Mouse (Mus musculus) embryonic facial prominence, embryonic 11.5 days (tissue): Measurements from ENCODE around the gene Macf1. TPM values are rescaled to one million over a fixed set of nuclear protein-coding genes. Genes with fewer than 3 reads are reported as not detected.
"Not testable (repeated sequence)": the region's sequence is repeated elsewhere in the genome, so short reads cannot be mapped to it uniquely, and the experiment has no call there.

Experiments used
- ATAC-seq: fragments of 200-750 bp; cut with Nextera tagmentation; replicated peaks from 2 replicates; pipeline ENCODE4 v1.8.0; 2017; ENCODE audit warnings: low read depth; ENCODE audit not compliant: insufficient number of reproducible peaks, low FRiP score, low TSS enrichment
- DNase-seq: peaks from one replicate; pipeline ENCODE4 v3.0.0-alpha.2; 2015; ENCODE audit warnings: low spot score
- H3K27ac ChIP-seq: fragments of 300-500 bp; sonication (generic); replicated peaks from 2 replicates; pipeline ENCODE4 v1.5.1; 2014; ENCODE audit warnings: mild to moderate bottlenecking, low read depth, low read length, control low read depth
- H3K27me3 ChIP-seq: fragments of 300-500 bp; sonication (generic); 2 replicates; pipeline ENCODE4 v1.6.1; 2014; ENCODE audit warnings: mild to moderate bottlenecking, low read length, moderate library complexity, mixed read lengths; ENCODE audit not compliant: control insufficient read depth, insufficient read depth
- H3K36me3 ChIP-seq: fragments of 300-500 bp; sonication (generic); replicated peaks from 2 replicates; pipeline ENCODE4 v1.6.1; 2014; ENCODE audit warnings: low read depth, mild to moderate bottlenecking, low read length, moderate library complexity, mixed read lengths; ENCODE audit not compliant: control insufficient read depth, insufficient read depth
- H3K4me1 ChIP-seq: fragments of 300-500 bp; sonication (generic); 2 replicates; pipeline ENCODE4 v1.6.1; 2014; ENCODE audit warnings: low read length, mixed read lengths; ENCODE audit not compliant: control insufficient read depth, insufficient read depth
- H3K4me2 ChIP-seq: fragments of 300-500 bp; sonication (generic); 2 replicates; pipeline ENCODE4 v1.6.1; 2014; ENCODE audit warnings: low read depth, mild to moderate bottlenecking, control low read depth, low read length, moderate library complexity
- H3K4me3 ChIP-seq: fragments of 300-500 bp; sonication (generic); 2 replicates; pipeline ENCODE4 v1.5.1; 2014; ENCODE audit warnings: low read depth, low read length, control low read depth
- H3K9ac ChIP-seq: fragments of 300-500 bp; sonication (generic); replicated peaks from 2 replicates; pipeline ENCODE4 v1.6.1; 2014; ENCODE audit warnings: mild to moderate bottlenecking, control low read depth, low read length
- H3K9me3 ChIP-seq: fragments of 300-500 bp; sonication (generic); replicated peaks from 2 replicates; pipeline ENCODE4 v1.6.1; 2016; ENCODE audit warnings: mild to moderate bottlenecking, low read length, inconsistent platforms, mixed read lengths; ENCODE audit not compliant: control insufficient read depth
- WGBS: fragments of 180-500 bp; shearing (Covaris S2); extraction: QIAGEN DNeasy Blood & Tissue Kit; methylation state at CpG from one replicate; pipeline ENCODE4 v1.1.7; 2014; 5-methylcytosine and 5-hydroxymethylcytosine counted together
- polyA plus RNA-seq: library from polyadenylated mRNA; unstranded; fragments of >200 nt; fragmentation: Nextera tagmentation; extraction: Ambion mirVana; gene quantifications from 2 replicates; pipeline ENCODE4 v1.2.1, GENCODE M21; 2014

Gene Macf1
- polyA plus RNA-seq, 1 experiment from 2014 or later = 70.2 TPM

DNA sequence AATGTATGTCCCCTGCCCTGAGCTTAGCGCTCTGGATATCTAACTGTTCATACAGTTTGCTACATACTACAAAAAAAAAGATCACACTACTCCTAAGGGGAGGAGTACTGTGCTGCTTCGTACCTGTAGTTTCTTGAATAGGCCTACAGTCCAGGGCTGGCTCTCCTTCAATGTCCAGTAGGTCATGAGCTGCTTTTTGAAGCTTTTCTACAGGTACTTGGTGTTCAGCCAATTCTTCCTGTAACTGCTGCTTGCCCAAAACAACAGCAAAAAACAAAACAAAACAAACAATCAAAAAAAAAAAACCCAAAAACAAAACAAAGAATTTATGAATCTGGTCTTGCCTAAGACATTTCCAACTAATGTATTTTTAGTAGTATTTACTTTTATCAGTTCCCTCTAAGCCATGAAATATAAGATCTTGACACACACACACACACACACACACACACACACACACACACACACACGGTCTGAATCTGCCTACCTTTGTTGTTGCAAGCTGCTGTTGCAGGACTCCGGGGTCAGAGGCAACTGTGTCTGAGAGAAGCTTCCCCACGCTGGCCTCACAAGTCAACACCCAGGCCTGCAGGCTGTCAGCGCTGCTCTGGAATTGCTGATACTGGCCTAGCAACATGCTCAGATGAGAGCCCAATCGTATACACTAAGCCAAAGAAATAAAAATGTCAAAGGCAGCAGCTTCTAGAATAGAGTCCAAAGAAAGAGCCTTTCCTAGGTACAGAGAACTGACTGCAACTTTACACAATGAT lies 229.1 kb downstream of the Macf1 start:
- ATAC-seq (no peak), DNase-seq (no peak)
- Histone ChIP-seq H3K27me3 (no peaks in the 10 kb centered on the region), H3K4me1 (no peaks in the 10 kb centered on the region), H3K9ac (no peak overlapping the region), H3K4me3 (no peak overlapping the region), H3K27ac (no peak overlapping the region), H3K4me2 (no peak overlapping the region), H3K9me3 (no peaks in the 10 kb centered on the region), H3K36me3 (peaks cover 6% of the 10 kb centered on the region)
- WGBS = 82% methylated on average over 7 of the region's 7 CpGs

DNA sequence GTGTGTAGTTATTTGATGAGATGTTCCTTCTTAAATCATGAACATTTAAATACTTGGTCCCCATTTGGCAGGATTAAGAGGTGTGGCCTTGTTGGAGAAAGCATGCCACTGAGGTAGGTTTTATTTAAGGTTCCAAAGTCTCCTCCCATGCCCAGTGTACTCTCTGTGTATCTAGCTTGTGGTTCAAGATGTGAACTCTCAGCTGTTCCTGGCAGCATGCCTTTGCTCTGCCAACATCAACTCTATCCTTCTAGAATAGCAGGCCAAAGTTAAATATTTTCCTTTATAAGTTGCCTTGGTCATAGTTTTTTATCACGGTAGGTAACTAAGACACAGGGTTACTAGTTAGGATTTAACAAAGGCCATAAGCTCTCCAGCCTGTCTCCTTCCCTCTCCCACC lies 230.4 kb downstream of the Macf1 start:
- Histone ChIP-seq H3K4me3 (no peak overlapping the region), H3K9ac (no peak overlapping the region), H3K27me3 (no peaks in the 10 kb centered on the region), H3K4me1 (no peaks in the 10 kb centered on the region), H3K27ac (no peak overlapping the region), H3K4me2 (no peak overlapping the region), H3K36me3 (peaks cover 6% of the 10 kb centered on the region), H3K9me3 (no peaks in the 10 kb centered on the region)
- DNase-seq (no peak), ATAC-seq (no peak)
- 94% methylated on average over 1 of the region's 1 CpGs for WGBS

DNA sequence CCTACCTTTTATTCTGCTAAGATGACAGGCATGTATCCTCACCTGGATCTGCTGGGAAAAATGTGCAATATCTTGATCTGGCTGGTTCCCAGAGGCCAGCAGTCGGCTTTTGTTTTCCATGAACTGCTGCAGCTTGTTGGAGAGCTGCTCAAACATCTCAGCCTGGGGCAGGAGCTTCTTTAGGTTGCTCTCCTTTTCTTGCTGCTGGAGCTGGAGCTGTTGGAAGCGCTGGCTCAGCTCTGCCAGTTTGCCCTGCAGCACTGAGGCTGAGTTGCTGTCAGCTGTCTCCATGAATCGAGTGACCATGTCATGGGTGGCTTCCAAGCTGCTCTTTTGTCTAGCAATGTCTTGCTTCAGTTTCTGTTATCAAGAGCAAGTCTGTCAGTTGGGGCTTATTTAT lies 232.2 kb downstream of the Macf1 start:
- 85% methylated on average over 3 of the region's 3 CpGs for WGBS
- H3K36me3 ChIP-seq = peaks cover 6% of the 10 kb centered on the region

DNA sequence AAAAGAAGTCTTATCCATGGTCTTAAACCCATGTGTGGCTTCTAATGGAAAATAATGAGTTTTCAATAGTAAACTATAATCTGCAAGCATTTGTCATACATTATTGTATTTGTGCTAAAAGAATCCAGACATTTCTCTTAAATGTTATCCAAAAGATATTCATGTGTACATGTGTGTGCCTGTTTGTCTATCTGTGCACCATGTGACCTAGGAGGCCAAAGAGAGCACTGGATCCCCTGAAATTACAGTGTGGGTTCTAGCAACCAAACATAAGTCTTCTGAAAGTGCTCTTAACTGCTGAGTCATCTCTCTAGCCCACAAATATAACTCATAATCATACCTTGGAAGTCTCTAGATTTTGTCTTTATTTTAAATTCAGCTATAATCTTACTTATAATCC lies 234.9 kb downstream of the Macf1 start:
- H3K9ac ChIP-seq = no peak overlapping the region
- ATAC-seq (no peak), DNase-seq (no peak)
- no peak overlapping the region for H3K27ac ChIP-seq
- H3K36me3 ChIP-seq = peaks cover 9% of the 10 kb centered on the region; the same call in 1 of the 2 replicates
- no peaks in the 10 kb centered on the region for H3K4me1 ChIP-seq
- H3K4me3 ChIP-seq = no peak overlapping the region
- H3K27me3 ChIP-seq = no peaks in the 10 kb centered on the region
- H3K4me2 ChIP-seq = no peak overlapping the region
- H3K9me3 ChIP-seq = no peaks in the 10 kb centered on the region

More for the DNA sequence above, 232.2 kb downstream of the Macf1 start:
- no peak overlapping the region for H3K4me3 ChIP-seq
- no peaks in the 10 kb centered on the region for H3K4me1 ChIP-seq
- H3K4me2 ChIP-seq = no peak overlapping the region
- no peaks in the 10 kb centered on the region for H3K9me3 ChIP-seq
- H3K9ac ChIP-seq = no peak overlapping the region
- H3K27ac ChIP-seq = no peak overlapping the region
- no peak for DNase-seq
- ATAC-seq = no peak
- no peaks in the 10 kb centered on the region for H3K27me3 ChIP-seq

DNA sequence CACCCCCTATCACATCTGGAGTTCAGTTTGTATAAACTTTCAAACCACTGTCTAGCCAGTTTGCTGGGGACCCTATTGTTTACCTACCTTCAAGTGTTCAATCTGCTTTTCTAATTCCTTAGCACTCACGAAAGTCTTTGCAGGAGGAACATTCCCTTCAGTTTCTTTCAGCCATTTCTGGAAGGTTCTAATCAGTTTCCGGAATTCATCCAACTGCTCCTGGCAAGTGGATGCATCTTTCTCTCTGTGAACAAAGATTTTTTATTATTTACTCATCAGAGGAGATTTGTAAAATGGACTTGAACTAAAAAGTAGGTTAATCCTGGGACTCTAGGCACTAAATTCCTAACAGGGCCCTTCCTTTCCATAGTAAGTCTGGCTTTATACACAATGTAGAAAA lies 236.1 kb downstream of the Macf1 start:
- Histone ChIP-seq H3K9me3 (no peaks in the 10 kb centered on the region), H3K36me3 (peaks cover 9% of the 10 kb centered on the region; the same call in 1 of the 2 replicates), H3K4me3 (no peak overlapping the region), H3K4me1 (no peaks in the 10 kb centered on the region), H3K27ac (no peak overlapping the region), H3K27me3 (no peaks in the 10 kb centered on the region), H3K4me2 (no peak overlapping the region), H3K9ac (no peak overlapping the region)
- ATAC-seq (no peak), DNase-seq (no peak)
- 94% methylated on average over 2 of the region's 2 CpGs for WGBS

DNA sequence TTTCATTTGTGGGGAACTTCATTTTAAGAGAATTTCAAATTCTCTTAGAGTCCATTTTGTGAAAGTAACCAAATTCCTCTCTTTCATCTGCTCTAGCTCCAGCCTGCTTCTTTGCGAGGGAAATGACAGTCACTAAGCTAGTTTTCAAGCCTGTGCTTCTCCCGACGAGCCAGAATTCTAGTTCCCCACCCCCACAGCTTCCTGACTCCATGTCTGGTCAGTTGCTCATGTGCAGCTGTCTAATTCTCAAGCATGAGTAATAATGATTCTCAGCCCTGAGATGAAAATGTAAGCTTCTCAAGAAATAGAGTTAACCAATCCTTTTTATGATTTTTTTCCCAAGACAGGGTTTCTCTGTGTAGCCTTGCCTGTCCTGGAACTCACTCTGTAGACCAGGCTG lies 236.9 kb downstream of the Macf1 start:
- ATAC-seq = no peak
- no peak overlapping the region for H3K4me2 ChIP-seq
- no peak overlapping the region for H3K4me3 ChIP-seq
- no peak for DNase-seq
- no peaks in the 10 kb centered on the region for H3K4me1 ChIP-seq
- H3K9ac ChIP-seq = no peak overlapping the region
- no peaks in the 10 kb centered on the region for H3K27me3 ChIP-seq
- H3K36me3 ChIP-seq = peaks cover 9% of the 10 kb centered on the region; the same call in 1 of the 2 replicates
- WGBS = 64% methylated on average over 3 of the region's 3 CpGs
- H3K9me3 ChIP-seq = no peaks in the 10 kb centered on the region
- no peak overlapping the region for H3K27ac ChIP-seq

DNA sequence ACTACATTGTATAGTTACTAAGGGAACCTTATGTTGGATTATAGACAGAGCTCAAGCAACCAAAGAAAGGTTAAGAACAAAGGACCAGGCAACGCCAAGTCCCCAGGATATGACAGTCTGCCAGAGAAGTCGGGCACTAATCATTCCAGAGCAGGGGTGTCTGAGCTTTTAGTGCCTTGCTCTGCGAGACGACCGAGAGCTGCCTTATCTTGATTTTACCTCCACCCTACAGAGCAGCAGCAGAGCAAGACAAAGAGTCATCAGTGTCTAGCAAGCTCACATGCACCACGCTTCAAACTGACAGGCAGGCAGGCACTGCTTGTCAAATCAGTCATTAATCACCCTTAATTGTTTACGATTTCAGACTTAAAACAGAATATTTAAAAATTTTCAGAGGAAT lies 237.4 kb downstream of the Macf1 start:
- no peak for ATAC-seq
- peaks cover 7% of the 10 kb centered on the region; the same call in 1 of the 2 replicates for H3K36me3 ChIP-seq
- H3K4me3 ChIP-seq = no peak overlapping the region

DNA sequence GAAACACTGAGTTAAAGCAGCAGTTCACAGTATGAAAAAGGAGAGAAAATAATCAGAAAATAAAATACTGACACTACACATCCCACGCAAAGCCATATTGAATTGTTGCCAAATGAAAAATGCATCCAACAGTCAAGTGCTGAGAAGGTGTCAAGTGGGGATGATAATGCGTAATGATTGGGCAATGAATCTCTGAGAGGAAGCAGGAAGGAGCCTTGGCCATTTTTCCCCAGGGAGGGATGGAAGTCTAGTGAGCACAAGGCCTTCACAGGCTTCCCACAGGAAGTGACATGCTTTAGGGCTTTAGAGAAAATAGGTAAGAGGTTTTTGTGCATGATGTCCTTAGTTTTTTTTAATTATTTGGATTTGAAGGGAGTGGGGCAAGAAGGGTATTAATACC lies 237.9 kb downstream of the Macf1 start:
- not testable (repeated sequence) for H3K4me2 ChIP-seq, ATAC-seq, H3K27ac ChIP-seq, DNase-seq, H3K36me3 ChIP-seq, H3K4me1 ChIP-seq, H3K9ac ChIP-seq, H3K27me3 ChIP-seq, H3K4me3 ChIP-seq, H3K9me3 ChIP-seq
- 91% methylated on average over 2 of the region's 2 CpGs for WGBS

More for the DNA sequence above, 237.4 kb downstream of the Macf1 start:
- no peak for DNase-seq
- H3K9ac ChIP-seq = no peak overlapping the region
- H3K27ac ChIP-seq = no peak overlapping the region
- no peaks in the 10 kb centered on the region for H3K9me3 ChIP-seq
- WGBS = 72% methylated on average over 7 of the region's 7 CpGs
- H3K4me1 ChIP-seq = no peaks in the 10 kb centered on the region
- H3K4me2 ChIP-seq = no peak overlapping the region
- no peaks in the 10 kb centered on the region for H3K27me3 ChIP-seq
